Mouse (Mus musculus): ENCODE data around the gene Gm5089.

DNA sequence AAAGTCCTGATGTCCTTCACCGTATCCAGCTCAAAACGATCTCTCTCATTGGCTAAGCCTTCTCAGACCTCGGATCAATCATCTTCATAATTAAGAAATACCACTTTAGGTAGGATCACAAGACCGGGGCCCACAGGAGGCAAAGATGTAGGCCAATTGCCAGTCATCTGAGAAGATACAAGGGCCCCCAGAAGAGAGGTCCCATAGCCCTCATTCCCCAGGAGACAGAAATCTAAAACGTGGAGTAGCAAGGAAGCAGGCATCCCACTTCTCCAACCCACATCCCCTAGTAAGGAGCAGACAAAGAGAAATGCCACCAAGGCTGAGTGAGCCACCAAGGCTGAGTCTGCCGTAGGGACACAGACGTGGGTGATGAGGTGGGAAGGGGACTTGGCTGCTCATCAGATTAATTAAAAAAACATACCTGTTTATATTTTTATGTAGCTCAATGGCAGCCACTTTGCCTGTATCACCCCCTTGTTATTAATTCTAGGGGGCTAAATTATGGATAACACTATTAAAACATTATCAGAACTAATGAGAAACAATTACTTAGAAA, 46.2 kb downstream of the Gm5089 start:
- no peak for TF ChIP-seq CTCF (IDR thresholded peaks at IDR 0.05; ENCODE audit: low read depth, low read length)
- TF ChIP-seq GATA1 (IDR thresholded peaks at IDR 0.05; ENCODE audit: borderline replicate concordance, low read length) = no peak
- TF ChIP-seq POLR2AphosphoS5 (IDR thresholded peaks at IDR 0.05; ENCODE audit: insufficient replicate concordance, low read depth, low read length) = no peak
- no peak for TF ChIP-seq GATA2 (IDR thresholded peaks at IDR 0.05; ENCODE audit: borderline replicate concordance, low read depth, low read length)

Data from G1E (cell line).